Mouse (Mus musculus) liver, embryonic 12.5 days (tissue): Measurements from ENCODE around the gene Kdm6b. TPM values are rescaled to one million over a fixed set of nuclear protein-coding genes. Genes with fewer than 3 reads are reported as not detected.

Experiments used
- ATAC-seq: fragments of 200-750 bp; cut with Nextera tagmentation; 2 replicates; pipeline ENCODE4 v1.8.0; 2017; ENCODE audit warnings: moderate number of reproducible peaks, mild to moderate bottlenecking, moderate library complexity
- H3K27ac ChIP-seq: fragments of 300-500 bp; sonication (generic); 2 replicates; pipeline ENCODE4 v1.5.1; 2016; ENCODE audit warnings: mild to moderate bottlenecking
- H3K27me3 ChIP-seq: fragments of 300-500 bp; sonication (generic); replicated peaks from 2 replicates; pipeline ENCODE4 v1.6.1; 2016; ENCODE audit warnings: mild to moderate bottlenecking, moderate library complexity
- H3K36me3 ChIP-seq: fragments of 300-500 bp; sonication (generic); 2 replicates; pipeline ENCODE4 v1.6.1; 2016; ENCODE audit warnings: mild to moderate bottlenecking, moderate library complexity
- H3K4me1 ChIP-seq: fragments of 300-500 bp; sonication (generic); 2 replicates; pipeline ENCODE4 v1.6.1; 2016
- H3K4me2 ChIP-seq: fragments of 300-500 bp; sonication (generic); 2 replicates; pipeline ENCODE4 v1.6.1; 2016; ENCODE audit warnings: mild to moderate bottlenecking, moderate library complexity
- H3K4me3 ChIP-seq: fragments of 300-500 bp; sonication (generic); 2 replicates; pipeline ENCODE4 v1.5.1; 2016; ENCODE audit warnings: mild to moderate bottlenecking, moderate library complexity
- H3K9ac ChIP-seq: fragments of 300-500 bp; sonication (generic); 2 replicates; pipeline ENCODE4 v1.6.1; 2016; ENCODE audit warnings: mild to moderate bottlenecking, moderate library complexity
- H3K9me3 ChIP-seq: fragments of 300-500 bp; sonication (generic); replicated peaks from 2 replicates; pipeline ENCODE4 v1.6.1; 2016; ENCODE audit warnings: mild to moderate bottlenecking, moderate library complexity
- WGBS: fragments of 180-500 bp; shearing (Covaris S2); methylation state at CpG from one replicate; pipeline ENCODE4 v1.1.7; 2016; ENCODE audit not compliant: insufficient replicate concordance; 5-methylcytosine and 5-hydroxymethylcytosine counted together
- polyA plus RNA-seq: library from polyadenylated mRNA; unstranded; fragments of >200 nt; fragmentation: Nextera tagmentation; extraction: Ambion mirVana; gene quantifications from 2 replicates; pipeline ENCODE4 v1.2.1, GENCODE M21; 2016

The Kdm6b gene
- polyA plus RNA-seq, 1 experiment from 2014 or later, result 7.1 TPM

DNA sequence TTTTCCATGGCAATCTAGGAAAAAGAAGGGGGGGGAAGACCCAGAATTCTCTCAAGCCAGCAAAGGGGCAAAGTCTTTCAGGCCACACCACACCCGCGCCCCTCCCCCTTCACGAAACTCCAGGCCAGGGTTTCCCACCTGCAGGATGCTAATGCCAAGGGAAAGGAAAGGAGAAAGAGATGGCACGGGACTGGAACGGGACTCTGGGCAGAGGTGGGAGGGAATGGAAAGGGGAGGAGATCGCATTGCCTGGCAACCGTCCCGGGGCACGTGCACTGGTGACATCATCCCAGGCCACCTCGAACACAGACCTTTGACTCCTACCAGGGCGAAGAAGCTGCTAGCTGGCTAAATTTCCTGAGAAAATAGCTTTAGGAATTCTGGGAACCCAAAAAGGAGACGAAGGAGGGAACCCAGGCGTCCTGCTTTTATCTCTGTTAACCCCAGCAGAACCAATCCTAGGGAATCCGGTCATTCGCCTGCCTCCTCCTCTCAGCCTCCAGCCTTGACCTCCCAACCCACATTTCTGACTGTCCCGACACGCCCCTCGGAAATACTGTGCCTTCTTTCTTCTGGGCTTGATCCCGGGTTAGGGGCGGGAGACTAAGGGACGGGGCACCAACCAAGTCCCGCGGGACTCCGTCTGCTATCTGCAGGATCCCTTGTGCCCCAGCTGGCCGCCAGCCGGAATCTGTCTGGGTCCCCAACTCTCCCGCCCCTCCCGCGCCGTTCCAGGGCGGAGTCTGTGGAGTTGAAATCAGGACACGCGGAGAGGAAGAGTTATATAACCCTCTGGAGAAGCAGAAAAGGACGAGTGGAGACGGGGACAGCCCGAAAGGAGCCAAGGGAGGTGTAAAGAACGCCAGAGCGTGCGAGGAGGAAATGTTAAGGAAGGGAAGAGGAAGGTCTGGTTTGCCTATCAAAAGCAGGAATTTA is 4.2 kb upstream of the Kdm6b start:
- Histone ChIP-seq H3K27ac (peak overlapping the region; percentile 83), H3K4me2 (peak overlapping the region; percentile 100), H3K27me3 (peaks cover 41% of the 10 kb centered on the region), H3K4me3 (peak overlapping the region; percentile 60), H3K4me1 (peaks cover 90% of the 10 kb centered on the region), H3K9me3 (no peaks in the 10 kb centered on the region), H3K9ac (peak overlapping the region; percentile 70), H3K36me3 (no peaks in the 10 kb centered on the region)
- WGBS, result under 1% methylated on average over 39 of the region's 39 CpGs
- no peak for ATAC-seq

DNA sequence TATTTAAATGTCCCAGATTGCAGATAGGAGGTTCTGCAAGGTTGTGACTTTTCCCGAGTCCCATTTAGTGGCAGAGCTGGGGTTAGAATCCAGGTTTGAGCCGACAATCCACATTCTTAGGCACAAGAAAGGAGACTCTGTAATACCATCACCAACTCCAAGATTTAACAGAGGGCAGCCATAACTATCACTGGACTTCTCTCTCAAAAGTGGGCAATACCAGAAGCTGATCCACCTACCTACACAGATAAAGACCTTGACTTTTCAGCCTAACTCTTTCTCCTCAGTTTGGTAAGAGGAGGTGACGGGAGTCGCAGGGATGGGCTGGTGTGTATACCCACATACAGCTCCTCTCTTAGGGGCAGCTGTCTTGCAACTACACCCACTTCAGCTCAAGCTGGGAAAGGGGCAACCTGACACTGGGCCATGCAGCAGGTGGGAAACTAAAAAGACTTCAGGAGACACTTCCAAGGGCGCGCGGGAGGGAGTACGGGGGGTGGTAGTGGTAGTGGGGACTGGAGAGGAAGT is 3.5 kb upstream of the Kdm6b start:
- Histone ChIP-seq H3K9me3 (no peaks in the 10 kb centered on the region), H3K27me3 (peaks cover 33% of the 10 kb centered on the region), H3K27ac (peak overlapping the region; percentile 79), H3K4me3 (peak overlapping the region; percentile 60; the same call in 1 of the 2 replicates), H3K36me3 (no peaks in the 10 kb centered on the region), H3K9ac (peak overlapping the region; percentile 47; the same call in 1 of the 2 replicates), H3K4me2 (peak overlapping the region; percentile 100), H3K4me1 (peaks cover 97% of the 10 kb centered on the region)
- ATAC-seq, result no peak
- WGBS, result 21% methylated on average over 8 of the region's 8 CpGs

DNA sequence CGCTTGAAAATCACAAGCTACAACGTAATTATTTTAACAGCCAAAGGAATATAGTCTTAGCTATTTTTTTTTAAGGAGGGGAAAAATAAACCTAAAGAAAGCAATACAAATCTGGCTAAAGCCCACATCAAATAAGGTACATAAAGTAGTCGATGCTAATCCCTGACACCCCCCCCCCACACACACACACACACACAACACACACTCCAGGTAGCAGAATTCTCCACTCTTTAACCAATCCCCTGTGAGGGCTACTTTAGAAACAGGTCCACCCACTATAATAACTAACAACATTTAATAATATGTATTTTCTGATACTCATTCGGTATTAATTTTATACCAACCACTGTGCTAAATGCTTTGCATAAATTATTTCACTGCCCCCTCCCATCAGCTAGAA is 3.0 kb upstream of the Kdm6b start:
- Histone ChIP-seq H3K27ac (peak overlapping the region; percentile 79), H3K9me3 (no peaks in the 10 kb centered on the region), H3K9ac (peak overlapping the region; percentile 69), H3K27me3 (peaks cover 28% of the 10 kb centered on the region), H3K4me1 (peaks cover 99% of the 10 kb centered on the region), H3K4me2 (peak overlapping the region; percentile 100), H3K36me3 (no peaks in the 10 kb centered on the region), H3K4me3 (peak overlapping the region; percentile 60)
- WGBS, result 7% methylated on average over 4 of the region's 4 CpGs
- ATAC-seq, result no peak

DNA sequence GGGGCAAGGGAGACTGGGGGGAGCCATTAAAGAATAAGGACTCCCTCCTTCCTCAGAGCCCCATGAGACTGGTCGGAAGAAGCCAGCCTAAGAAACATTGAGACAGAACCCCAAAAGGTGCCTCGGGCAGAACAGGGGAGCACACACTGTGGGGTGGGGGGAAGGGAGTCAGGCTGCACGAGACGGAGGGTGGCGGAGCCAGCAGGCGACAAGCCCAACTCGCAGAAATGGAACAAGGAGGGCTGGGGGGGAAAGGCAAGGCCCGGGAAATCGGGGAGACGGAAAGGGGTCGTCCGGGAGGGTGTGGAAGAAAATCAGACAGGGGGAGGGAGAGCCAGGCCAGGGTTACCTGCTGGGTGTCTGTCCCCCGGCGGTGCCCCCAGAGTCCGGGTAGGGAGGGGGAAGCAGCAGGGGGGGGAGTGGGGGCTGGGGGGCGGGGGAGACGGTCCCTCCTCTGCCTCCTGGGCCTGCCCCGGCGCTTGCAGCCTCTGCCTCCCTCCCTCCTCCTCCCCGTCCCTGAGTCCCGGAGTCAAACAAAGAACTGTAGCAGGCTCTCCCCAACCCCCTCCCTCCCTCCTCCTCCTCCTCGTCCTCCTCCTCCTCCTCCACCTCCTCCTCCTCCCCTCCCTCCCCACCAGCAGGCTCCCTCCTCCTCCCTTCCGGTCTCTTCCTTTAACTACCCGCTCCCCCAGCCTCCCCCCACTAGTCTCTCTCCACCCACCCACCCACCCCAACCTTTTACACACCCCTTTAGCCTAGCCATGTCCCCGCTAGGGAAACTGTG is 2.4 kb upstream of the Kdm6b start:
- Histone ChIP-seq H3K4me3 (peak overlapping the region; percentile 60), H3K27me3 (peaks cover 22% of the 10 kb centered on the region), H3K4me2 (peak overlapping the region; percentile 100), H3K4me1 (peaks cover 95% of the 10 kb centered on the region), H3K9ac (peak overlapping the region; percentile 69), H3K27ac (peak overlapping the region; percentile 79), H3K36me3 (no peaks in the 10 kb centered on the region), H3K9me3 (no peaks in the 10 kb centered on the region)
- WGBS, result 3% methylated on average over 17 of the region's 25 CpGs
- ATAC-seq, result no peak

DNA sequence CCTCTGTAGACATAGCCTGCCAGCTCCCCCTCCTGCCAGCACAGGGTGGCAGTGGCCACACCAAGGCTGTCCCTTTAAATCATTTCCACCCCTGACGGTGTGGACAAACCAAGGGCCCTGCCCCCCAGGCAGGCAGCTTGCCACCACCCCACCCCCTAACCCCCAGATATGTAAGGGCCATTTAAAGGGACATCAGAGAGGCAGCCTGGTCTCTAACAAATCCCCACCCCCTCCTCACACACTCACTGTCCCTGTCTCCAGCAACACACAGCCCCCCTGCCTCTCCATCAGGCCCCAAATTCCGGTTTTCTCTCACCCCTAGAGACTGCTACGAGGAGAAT is 1.8 kb upstream of the Kdm6b start:
- H3K4me3 ChIP-seq, result peak overlapping the region; percentile 60
- ATAC-seq, result no peak
- no peaks in the 10 kb centered on the region for H3K9me3 ChIP-seq
- peaks cover 94% of the 10 kb centered on the region for H3K4me1 ChIP-seq
- H3K36me3 ChIP-seq, result no peaks in the 10 kb centered on the region
- H3K27ac ChIP-seq, result peak overlapping the region; percentile 79
- H3K9ac ChIP-seq, result peak overlapping the region; percentile 69
- H3K27me3 ChIP-seq, result peaks cover 17% of the 10 kb centered on the region
- H3K4me2 ChIP-seq, result peak overlapping the region; percentile 100
- WGBS, result 12% methylated on average over 3 of the region's 3 CpGs

DNA sequence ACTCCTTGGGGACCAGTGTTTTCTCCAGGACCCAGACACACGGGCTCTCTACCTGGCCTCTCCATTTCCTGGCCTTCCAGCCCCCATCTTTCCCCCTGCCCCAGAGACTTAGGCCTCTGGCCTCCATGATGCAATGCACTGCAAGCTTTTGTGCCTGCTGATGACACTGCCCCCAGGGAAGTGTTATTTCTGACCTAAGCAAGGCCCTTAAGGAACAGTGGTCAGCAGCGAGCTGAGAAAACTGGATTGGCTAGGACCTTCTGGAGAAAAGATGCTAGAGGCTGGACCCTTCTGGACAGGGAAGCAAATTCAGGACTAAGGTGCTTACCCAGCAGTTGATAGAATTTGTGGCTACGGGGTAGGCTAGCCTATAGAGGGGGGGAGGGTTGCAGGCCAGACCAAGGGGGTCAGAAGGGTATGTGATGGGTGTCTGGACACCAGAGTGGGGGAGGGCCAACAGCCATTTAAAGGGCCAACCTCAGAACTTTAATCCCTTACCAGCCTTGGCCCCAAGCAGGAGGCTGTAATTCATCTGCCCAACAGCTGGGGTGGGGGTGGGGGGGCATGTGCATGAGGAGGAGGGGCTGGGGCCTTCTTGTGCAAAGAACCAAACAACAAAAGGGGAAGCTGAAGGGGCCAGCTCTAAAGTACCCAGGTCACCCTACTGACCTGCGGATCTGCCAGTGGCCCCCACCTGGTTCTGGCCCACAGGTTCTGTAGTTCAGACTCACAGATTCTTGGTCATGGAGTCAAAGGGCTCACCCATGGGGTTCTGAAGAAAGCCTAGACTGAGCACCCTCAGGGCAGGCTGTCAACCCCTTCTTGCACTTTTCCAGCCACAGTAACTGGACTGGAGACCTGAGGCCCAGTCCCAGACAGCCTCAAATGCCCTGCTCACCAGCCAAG is 1.2 kb upstream of the Kdm6b start:
- Histone ChIP-seq H3K27ac (peak overlapping the region; percentile 79), H3K4me1 (peaks cover 88% of the 10 kb centered on the region), H3K4me3 (peak overlapping the region; percentile 60), H3K27me3 (peaks cover 17% of the 10 kb centered on the region), H3K36me3 (no peaks in the 10 kb centered on the region), H3K4me2 (peak overlapping the region; percentile 100), H3K9ac (peak overlapping the region; percentile 69), H3K9me3 (no peaks in the 10 kb centered on the region)
- 37% methylated on average over 4 of the region's 4 CpGs for WGBS
- ATAC-seq, result no peak

DNA sequence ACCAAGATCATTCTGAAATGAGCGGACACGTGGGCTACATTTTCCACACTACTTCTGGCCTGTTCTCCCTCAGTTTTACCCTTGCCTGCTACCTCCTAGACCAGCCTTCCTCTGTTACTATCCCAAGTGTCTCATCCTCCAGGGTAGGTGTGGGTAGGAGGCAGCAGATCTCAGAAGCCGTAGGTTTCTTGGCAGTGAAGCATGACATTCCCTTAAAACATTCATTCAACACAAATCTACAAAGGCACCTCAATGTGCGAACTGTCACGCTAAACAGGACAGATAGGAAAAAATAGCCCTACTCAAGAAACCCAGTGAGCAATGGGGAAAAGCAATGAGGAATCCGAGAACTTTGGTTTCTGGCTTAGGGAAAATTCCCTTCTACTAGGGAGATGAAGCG is 927 bp downstream of the Kdm6b start:
- peaks cover 83% of the 10 kb centered on the region for H3K4me1 ChIP-seq
- H3K36me3 ChIP-seq, result peaks cover 7% of the 10 kb centered on the region
- H3K9me3 ChIP-seq, result no peaks in the 10 kb centered on the region
- 73% methylated on average over 7 of the region's 7 CpGs for WGBS
- peak overlapping the region; percentile 72; the same call in 1 of the 2 replicates for H3K4me3 ChIP-seq
- H3K27me3 ChIP-seq, result peaks cover 16% of the 10 kb centered on the region
- H3K9ac ChIP-seq, result peak overlapping the region; percentile 82; the same call in 1 of the 2 replicates
- peak overlapping the region; percentile 100 for H3K4me2 ChIP-seq
- ATAC-seq, result no peak
- H3K27ac ChIP-seq, result peak overlapping the region; percentile 94

DNA sequence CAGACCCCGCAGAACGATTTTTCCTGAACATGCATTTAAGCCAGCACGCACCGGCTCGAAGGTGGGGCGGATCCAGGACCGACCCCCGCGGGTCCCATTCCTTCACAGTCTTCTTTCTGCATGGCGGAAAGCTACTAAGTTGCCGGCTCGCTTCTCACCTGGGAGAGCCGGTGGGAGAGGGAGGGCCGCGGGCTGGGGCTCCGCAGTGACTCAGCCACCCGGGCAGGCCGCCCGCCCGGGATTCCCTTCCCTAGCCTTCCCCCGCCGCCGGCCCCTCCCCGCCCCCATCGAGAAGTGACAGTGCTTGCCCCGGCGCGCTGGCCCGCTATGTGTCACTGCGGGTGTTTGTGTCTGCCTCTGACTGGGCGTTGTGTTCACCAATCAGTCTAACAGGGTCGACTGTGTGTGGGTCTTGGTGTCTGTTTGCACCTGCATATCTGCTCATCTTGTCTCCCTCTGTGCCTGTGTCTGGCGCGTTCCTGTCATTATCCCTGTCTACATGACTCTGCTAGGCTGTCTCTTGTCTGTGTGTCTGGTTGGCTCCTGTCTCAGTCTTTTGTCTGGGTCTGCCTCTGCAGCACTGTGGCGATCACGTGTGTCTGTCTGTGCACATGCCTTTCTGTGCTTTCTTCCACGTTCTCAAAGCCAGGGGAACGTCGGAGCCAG is 1.8 kb downstream of the Kdm6b start:
- ATAC-seq, result peak; percentile 40
- Histone ChIP-seq H3K27ac (peak overlapping the region; percentile 94), H3K4me1 (peaks cover 83% of the 10 kb centered on the region)

DNA sequence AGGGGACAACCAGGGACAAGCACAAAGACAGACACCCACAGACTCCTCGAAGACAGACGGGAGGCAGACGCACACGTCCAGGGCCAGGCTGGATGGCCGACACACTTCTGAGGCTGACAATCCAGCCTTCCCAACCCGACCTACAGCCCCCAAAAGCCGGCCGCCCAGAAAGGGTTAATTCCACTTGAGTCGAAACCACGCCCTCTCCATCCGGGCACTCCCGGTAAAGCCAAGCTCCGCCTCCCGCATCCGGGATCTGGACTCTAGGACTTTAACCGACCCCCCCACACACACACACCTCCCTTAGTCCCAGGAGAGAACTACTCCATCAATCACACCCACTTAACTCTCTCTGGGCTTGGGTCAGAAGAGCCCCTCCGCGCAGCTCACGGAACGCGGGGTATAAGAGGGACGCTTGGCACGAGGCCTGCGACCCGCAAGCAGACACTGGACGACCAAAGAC is 2.4 kb downstream of the Kdm6b start:
- Histone ChIP-seq H3K9ac (peak overlapping the region; percentile 82), H3K4me3 (peak overlapping the region; percentile 72), H3K36me3 (peaks cover 21% of the 10 kb centered on the region), H3K4me1 (peaks cover 77% of the 10 kb centered on the region), H3K4me2 (peak overlapping the region; percentile 100), H3K27me3 (0 out of 2 replicates have a peak, but pooled peaks cover 6% of the 10 kb centered on the region), H3K27ac (peak overlapping the region; percentile 94), H3K9me3 (no peaks in the 10 kb centered on the region)
- under 1% methylated on average over 26 of the region's 26 CpGs for WGBS
- peak; percentile 38 for ATAC-seq

More for the DNA sequence above, 1.8 kb downstream of the Kdm6b start:
- H3K9me3 ChIP-seq, result no peaks in the 10 kb centered on the region
- H3K36me3 ChIP-seq, result peaks cover 15% of the 10 kb centered on the region
- WGBS, result 1% methylated on average over 38 of the region's 39 CpGs
- H3K27me3 ChIP-seq, result 0 out of 2 replicates have a peak, but pooled peaks cover 8% of the 10 kb centered on the region
- H3K4me2 ChIP-seq, result peak overlapping the region; percentile 100
- H3K9ac ChIP-seq, result peak overlapping the region; percentile 82
- peak overlapping the region; percentile 72 for H3K4me3 ChIP-seq

DNA sequence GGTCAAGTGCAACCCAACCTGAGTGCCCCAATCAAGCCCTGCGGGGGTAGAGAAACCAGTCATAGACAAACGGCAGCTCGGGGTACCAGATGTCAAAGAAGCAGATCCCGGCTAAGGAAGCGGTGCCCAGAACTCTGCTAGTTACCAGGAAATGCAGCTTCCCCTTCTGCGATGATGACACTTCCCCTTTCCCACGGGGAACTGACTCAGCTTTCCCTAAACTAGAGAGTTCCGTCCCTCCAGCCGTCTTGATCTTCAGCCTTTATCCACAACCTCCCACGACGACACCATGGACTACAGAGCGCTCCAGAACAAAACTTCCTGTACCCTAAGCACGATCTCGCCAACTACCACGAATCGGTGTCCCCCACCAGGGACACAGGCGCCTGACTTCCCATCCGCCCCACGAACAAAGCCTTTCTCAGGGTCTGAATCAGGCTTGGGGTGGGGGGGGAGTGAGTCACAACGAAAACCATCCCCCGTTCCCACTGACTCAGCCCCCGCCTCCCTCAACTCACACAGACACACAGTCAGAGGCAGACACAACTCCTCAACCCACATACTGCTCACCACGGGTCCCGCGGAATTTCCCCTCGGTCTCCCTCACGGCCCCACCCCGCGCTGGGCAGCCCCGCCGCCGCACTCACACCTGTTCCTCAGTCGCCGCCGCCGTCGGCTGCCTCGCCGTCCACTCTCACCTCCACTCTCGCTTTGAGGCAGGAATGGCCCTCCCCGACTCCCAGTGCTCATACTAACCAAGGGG is 3.0 kb downstream of the Kdm6b start:
- Histone ChIP-seq H3K27ac (peak overlapping the region; percentile 94), H3K9me3 (no peaks in the 10 kb centered on the region), H3K4me2 (peak overlapping the region; percentile 100), H3K9ac (peak overlapping the region; percentile 82), H3K27me3 (0 out of 2 replicates have a peak, but pooled peaks cover under 1% of the 10 kb centered on the region), H3K36me3 (peaks cover 27% of the 10 kb centered on the region), H3K4me3 (peak overlapping the region; percentile 72), H3K4me1 (peaks cover 71% of the 10 kb centered on the region)
- ATAC-seq, result peak; percentile 2; the same call in 1 of the 2 replicates
- under 1% methylated on average over 41 of the region's 41 CpGs for WGBS
